Mouse (Mus musculus): ENCODE results near the gene 6820408C15Rik. TPM values are rescaled to one million over a fixed set of nuclear protein-coding genes. Genes with fewer than 3 reads are reported as not detected.

6820408C15Rik gene
- polyA plus RNA-seq, 1 experiment from 2014 or later: 0.24 TPM

- Histone ChIP-seq H3K27ac (no peak within 1 kb of the TSS), H3K36me3 (no peaks in the 10 kb centered on the region), H3K4me3 (replicated peaks) (no peak within 1 kb of the TSS), H3K27me3 (0 out of 2 replicates have a peak, but pooled peaks cover 2% of the 10 kb centered on the region), H3K9me3 (no peaks in the 10 kb centered on the region), H3K9ac (replicated peaks) (no peak within 1 kb of the TSS), H3K4me1 (replicated peaks) (no peaks in the 10 kb centered on the region), H3K4me2 (no peak within 1 kb of the TSS)
- WGBS: 57% methylated on average over 2 of the region's 2 CpGs
- ATAC-seq (ENCODE audit: insufficient number of reproducible peaks, insufficient read depth, low FRiP score, low TSS enrichment, low read depth): no peak
These were observed 61.4 kb downstream of the 6820408C15Rik start, which contains the start of gene Defb20 for GRCm38 (mm10) chr2:152476763-152477162. TSS of gene Defb20 (plus strand) at chr2:152477063.

GRCm38 (mm10) chr2:152480881-152481280 is 65.5 kb downstream of the 6820408C15Rik start:
- Histone ChIP-seq H3K9me3 (no peaks in the 10 kb centered on the region), H3K36me3 (no peaks in the 10 kb centered on the region), H3K4me1 (replicated peaks) (no peaks in the 10 kb centered on the region), H3K4me2 (no peak overlapping the region), H3K9ac (replicated peaks) (no peak overlapping the region), H3K27me3 (no peaks in the 10 kb centered on the region), H3K27ac (no peak overlapping the region), H3K4me3 (replicated peaks) (no peak overlapping the region)
- 87% methylated on average over 3 of the region's 3 CpGs for WGBS
- no peak for ATAC-seq (ENCODE audit: insufficient number of reproducible peaks, insufficient read depth, low FRiP score, low TSS enrichment, low read depth)

- Histone ChIP-seq H3K27ac (no peak overlapping the region), H3K9me3 (no peaks in the 10 kb centered on the region), H3K36me3 (no peaks in the 10 kb centered on the region), H3K4me1 (replicated peaks) (no peaks in the 10 kb centered on the region), H3K9ac (replicated peaks) (no peak overlapping the region), H3K4me3 (replicated peaks) (no peak overlapping the region), H3K27me3 (no peaks in the 10 kb centered on the region), H3K4me2 (no peak overlapping the region)
- ATAC-seq (ENCODE audit: insufficient number of reproducible peaks, insufficient read depth, low FRiP score, low TSS enrichment, low read depth): no peak
- 81% methylated on average over 7 of the region's 7 CpGs for WGBS
These were observed 66.3 kb downstream of the 6820408C15Rik start for GRCm38 (mm10) chr2:152481726-152482125.

GRCm38 (mm10) chr2:152487024-152487423 is 71.6 kb downstream of the 6820408C15Rik start:
- Histone ChIP-seq H3K36me3 (no peaks in the 10 kb centered on the region), H3K9me3 (no peaks in the 10 kb centered on the region), H3K27me3 (no peaks in the 10 kb centered on the region), H3K4me1 (replicated peaks) (no peaks in the 10 kb centered on the region), H3K4me2 (no peak overlapping the region), H3K9ac (replicated peaks) (no peak overlapping the region), H3K27ac (no peak overlapping the region), H3K4me3 (replicated peaks) (no peak overlapping the region)
- ATAC-seq (ENCODE audit: insufficient number of reproducible peaks, insufficient read depth, low FRiP score, low TSS enrichment, low read depth): no peak
- WGBS: 74% methylated on average over 2 of the region's 2 CpGs

- no peak within 1 kb of the TSS for H3K4me3 ChIP-seq (replicated peaks)
- no peaks in the 10 kb centered on the region for H3K36me3 ChIP-seq
- no peaks in the 10 kb centered on the region for H3K9me3 ChIP-seq
- no peak within 1 kb of the TSS for H3K4me2 ChIP-seq
- no peak within 1 kb of the TSS for H3K9ac ChIP-seq (replicated peaks)
- no peak for ATAC-seq (ENCODE audit: insufficient number of reproducible peaks, insufficient read depth, low FRiP score, low TSS enrichment, low read depth)
- H3K27me3 ChIP-seq: no peaks in the 10 kb centered on the region
- H3K4me1 ChIP-seq (replicated peaks): no peaks in the 10 kb centered on the region
- H3K27ac ChIP-seq: no peak within 1 kb of the TSS
These were observed 74.7 kb downstream of the 6820408C15Rik start, which contains the start of gene Defb22 for GRCm38 (mm10) chr2:152490038-152490437. TSS of gene Defb22 (minus strand) at chr2:152490138.

GRCm38 (mm10) chr2:152493151-152493550 is 77.8 kb downstream of the 6820408C15Rik start:
- Histone ChIP-seq H3K27me3 (no peaks in the 10 kb centered on the region), H3K4me3 (replicated peaks) (no peak overlapping the region), H3K4me2 (no peak overlapping the region), H3K4me1 (replicated peaks) (no peaks in the 10 kb centered on the region), H3K36me3 (no peaks in the 10 kb centered on the region), H3K9ac (replicated peaks) (no peak overlapping the region), H3K27ac (no peak overlapping the region), H3K9me3 (no peaks in the 10 kb centered on the region)
- ATAC-seq (ENCODE audit: insufficient number of reproducible peaks, insufficient read depth, low FRiP score, low TSS enrichment, low read depth): no peak
- WGBS: 71% methylated on average over 6 of the region's 6 CpGs

Other genes with a start within 250 kb of the 6820408C15Rik start
- 94.5 and 102 TPM in 2 replicates for gene Csnk2a1, start 188.7 kb upstream of the 6820408C15Rik start, polyA plus RNA-seq (2016; fragmentation: Nextera tagmentation; extraction: Ambion mirVana)
- 42.5 and 46.1 TPM in 2 replicates for gene Tbc1d20, start 121.8 kb upstream of the 6820408C15Rik start, polyA plus RNA-seq (2016; fragmentation: Nextera tagmentation; extraction: Ambion mirVana)
- 72.9 and 79.2 TPM in 2 replicates for gene Rbck1, start 82.9 kb upstream of the 6820408C15Rik start, polyA plus RNA-seq (2016; fragmentation: Nextera tagmentation; extraction: Ambion mirVana)
- gene Trib3, start 71.6 kb upstream of the 6820408C15Rik start, polyA plus RNA-seq (2016; fragmentation: Nextera tagmentation; extraction: Ambion mirVana): 3.0 and 3.6 TPM in 2 replicates
- 2.2 and 3.0 TPM in 2 replicates for gene Nrsn2, start 38.9 kb upstream of the 6820408C15Rik start, polyA plus RNA-seq (2016; fragmentation: Nextera tagmentation; extraction: Ambion mirVana)
- gene Sox12, start 17.5 kb upstream of the 6820408C15Rik start, polyA plus RNA-seq (2016; fragmentation: Nextera tagmentation; extraction: Ambion mirVana): 15.6 and 16.8 TPM in 2 replicates
- gene Zcchc3, start 560 bp upstream of the 6820408C15Rik start, polyA plus RNA-seq (2016; fragmentation: Nextera tagmentation; extraction: Ambion mirVana): 74.1 and 76.6 TPM in 2 replicates
- not detected in 2 replicates for gene Defb23, start 49.0 kb downstream of the 6820408C15Rik start, polyA plus RNA-seq (2016; fragmentation: Nextera tagmentation; extraction: Ambion mirVana)
- not detected in 2 replicates for gene Defb20, start 61.5 kb downstream of the 6820408C15Rik start, polyA plus RNA-seq (2016; fragmentation: Nextera tagmentation; extraction: Ambion mirVana)
- not detected in 2 replicates for gene Defb22, start 74.6 kb downstream of the 6820408C15Rik start, polyA plus RNA-seq (2016; fragmentation: Nextera tagmentation; extraction: Ambion mirVana)
- gene Defb26, start 96.1 kb downstream of the 6820408C15Rik start, polyA plus RNA-seq (2016; fragmentation: Nextera tagmentation; extraction: Ambion mirVana): not detected in 2 replicates
- gene Defb28, start 102.7 kb downstream of the 6820408C15Rik start, polyA plus RNA-seq (2016; fragmentation: Nextera tagmentation; extraction: Ambion mirVana): not detected in 2 replicates
- not detected in 2 replicates for gene Defb29, start 124.5 kb downstream of the 6820408C15Rik start, polyA plus RNA-seq (2016; fragmentation: Nextera tagmentation; extraction: Ambion mirVana)
- not detected in 2 replicates for gene Gm17416, start 153.8 kb downstream of the 6820408C15Rik start, polyA plus RNA-seq (2016; fragmentation: Nextera tagmentation; extraction: Ambion mirVana)
- gene Defb21, start 157.2 kb downstream of the 6820408C15Rik start, polyA plus RNA-seq (2016; fragmentation: Nextera tagmentation; extraction: Ambion mirVana): not detected in 2 replicates
- not detected in 2 replicates for gene Defb19, start 164.7 kb downstream of the 6820408C15Rik start, polyA plus RNA-seq (2016; fragmentation: Nextera tagmentation; extraction: Ambion mirVana)
- gene Defb45, start 183.8 kb downstream of the 6820408C15Rik start, polyA plus RNA-seq (2016; fragmentation: Nextera tagmentation; extraction: Ambion mirVana): not detected in 2 replicates
- not detected in 2 replicates for gene Defb36, start 188.7 kb downstream of the 6820408C15Rik start, polyA plus RNA-seq (2016; fragmentation: Nextera tagmentation; extraction: Ambion mirVana)
- not detected in 2 replicates for gene Defb25, start 207.5 kb downstream of the 6820408C15Rik start, polyA plus RNA-seq (2016; fragmentation: Nextera tagmentation; extraction: Ambion mirVana)
- gene Rem1, start 211.4 kb downstream of the 6820408C15Rik start, polyA plus RNA-seq (2016; fragmentation: Nextera tagmentation; extraction: Ambion mirVana): 0.87 and 1.1 TPM in 2 replicates

Data from limb, embryonic 12.5 days (tissue).